Mouse (Mus musculus) bone marrow, adult 2 months (tissue): Measurements from ENCODE around the gene Tead1.

Experiments
- CTCF ChIP-seq: fragments of 200-500 bp; IDR thresholded peaks from 2 replicates; pipeline ENCODE4 v1.5.1; 2011; ENCODE audit warnings: low read length, control low read depth; ENCODE audit not compliant: control insufficient read depth, insufficient read depth
- POLR2A ChIP-seq: fragments of 200-500 bp; IDR thresholded peaks from 2 replicates; pipeline ENCODE4 v1.6.1; 2011; ENCODE audit warnings: low read depth, mild to moderate bottlenecking, control low read depth, low read length, borderline replicate concordance; ENCODE audit not compliant: control insufficient read depth

GRCm38 (mm10) chr7:112828696-112829022 is 149.5 kb downstream of the Tead1 start:
- TF ChIP-seq POLR2A (no peak), CTCF (no peak)
